Mouse (Mus musculus) bone marrow, adult 2 months (tissue): Measurements from ENCODE around the gene Lars2.

Experiments
- CTCF ChIP-seq: fragments of 200-500 bp; IDR thresholded peaks from 2 replicates; pipeline ENCODE4 v1.5.1; 2011; ENCODE audit warnings: low read length, control low read depth; ENCODE audit not compliant: control insufficient read depth, insufficient read depth
- POLR2A ChIP-seq: fragments of 200-500 bp; IDR thresholded peaks from 2 replicates; pipeline ENCODE4 v1.6.1; 2011; ENCODE audit warnings: low read depth, mild to moderate bottlenecking, control low read depth, low read length, borderline replicate concordance; ENCODE audit not compliant: control insufficient read depth

GRCm38 (mm10) chr9:123475569-123475968 is 108.8 kb downstream of the Lars2 start:
- TF ChIP-seq CTCF: no peak
- TF ChIP-seq POLR2A: no peak
